Mouse (Mus musculus): ENCODE results near the gene Tia1.

The Tia1 gene

GRCm38 (mm10) chr6:86385362-86386104, 18.5 kb upstream of the Tia1 start:
- DNase-seq (ENCODE audit: low spot score in 2 of 2), result no peak

GRCm38 (mm10) chr6:86387313-86387712, 16.7 kb upstream of the Tia1 start:
- DNase-seq (ENCODE audit: low spot score in 2 of 2), result no peak

GRCm38 (mm10) chr6:86388461-86388860, 15.6 kb upstream of the Tia1 start:
- DNase-seq (ENCODE audit: low spot score in 2 of 2), result no peak

GRCm38 (mm10) chr6:86391326-86391725, 12.7 kb upstream of the Tia1 start:
- DNase-seq (ENCODE audit: low spot score in 2 of 2), result no peak

- no peak for DNase-seq (ENCODE audit: low spot score in 2 of 2)
These were observed 10.8 kb upstream of the Tia1 start for GRCm38 (mm10) chr6:86393187-86393586.

GRCm38 (mm10) chr6:86394078-86394720, 9.8 kb upstream of the Tia1 start:
- DNase-seq (ENCODE audit: low spot score in 2 of 2), result no peak

GRCm38 (mm10) chr6:86395021-86395420, 9.0 kb upstream of the Tia1 start:
- DNase-seq (ENCODE audit: low spot score in 2 of 2), result no peak

- DNase-seq (ENCODE audit: low spot score in 2 of 2), result no peak
These were observed 8.1 kb upstream of the Tia1 start for GRCm38 (mm10) chr6:86395969-86396368.

GRCm38 (mm10) chr6:86396581-86397256, 7.3 kb upstream of the Tia1 start, which contains the start of gene Pcyox1:
Gene Pcyox1 (minus strand): TSS chr6:86397154.
- DNase-seq (ENCODE audit: low spot score in 2 of 2), result peak; percentile 74 to 82

GRCm38 (mm10) chr6:86397257-86397980, 6.6 kb upstream of the Tia1 start:
- DNase-seq (ENCODE audit: low spot score in 2 of 2), result no peak

- no peak for DNase-seq (ENCODE audit: low spot score in 2 of 2)
These were observed 5.0 kb upstream of the Tia1 start for GRCm38 (mm10) chr6:86398986-86399385.

GRCm38 (mm10) chr6:86399995-86400394, 4.0 kb upstream of the Tia1 start:
- no peak for DNase-seq (ENCODE audit: low spot score in 2 of 2)

GRCm38 (mm10) chr6:86400972-86401371, 3.0 kb upstream of the Tia1 start:
- DNase-seq (ENCODE audit: low spot score in 2 of 2), result peak; percentile 16 to 43

GRCm38 (mm10) chr6:86402681-86403607, 1.1 kb upstream of the Tia1 start:
- DNase-seq (ENCODE audit: low spot score in 2 of 2), result no peak

GRCm38 (mm10) chr6:86403728-86404099, 305 bp upstream of the Tia1 start:
- DNase-seq (ENCODE audit: low spot score in 2 of 2), result peak; percentile 97 to 99

GRCm38 (mm10) chr6:86404996-86405395, 977 bp downstream of the Tia1 start:
- no peak for DNase-seq (ENCODE audit: low spot score in 2 of 2)

GRCm38 (mm10) chr6:86406306-86406705, 2.3 kb downstream of the Tia1 start:
- no peak for DNase-seq (ENCODE audit: low spot score in 2 of 2)

- no peak for DNase-seq (ENCODE audit: low spot score in 2 of 2)
These were observed 14.7 kb downstream of the Tia1 start for GRCm38 (mm10) chr6:86418711-86419110.

GRCm38 (mm10) chr6:86419239-86419638, 15.2 kb downstream of the Tia1 start:
- no peak for DNase-seq (ENCODE audit: low spot score in 2 of 2)

GRCm38 (mm10) chr6:86420491-86420890, 16.5 kb downstream of the Tia1 start:
- DNase-seq (ENCODE audit: low spot score in 2 of 2), result no peak

- no peak for DNase-seq (ENCODE audit: low spot score in 2 of 2)
These were observed 22.3 kb downstream of the Tia1 start, which contains the start of gene Gm44790 for GRCm38 (mm10) chr6:86426358-86426757. Gene Gm44790 (plus strand): TSS chr6:86426658.
